Mouse (Mus musculus) erythroblast, embryonic 14.5 days (primary cell): Measurements from ENCODE around the gene S100pbp. TPM values are rescaled to one million over a fixed set of nuclear protein-coding genes. Genes with fewer than 3 reads are reported as not detected.

Source experiments
- H3K27me3 ChIP-seq: 2 replicates; pipeline ENCODE4 v1.6.1; 2012; ENCODE audit warnings: inconsistent platforms; ENCODE audit not compliant: control insufficient read depth
- H3K36me3 ChIP-seq: 2 replicates; pipeline ENCODE4 v1.6.1; 2012; ENCODE audit warnings: mild to moderate bottlenecking, inconsistent platforms; ENCODE audit not compliant: control insufficient read depth
- H3K4me1 ChIP-seq: 2 replicates; pipeline ENCODE4 v1.6.1; 2012; ENCODE audit warnings: inconsistent platforms; ENCODE audit not compliant: control insufficient read depth
- H3K4me3 ChIP-seq: replicated peaks from 2 replicates; pipeline ENCODE3; 2012; ENCODE audit warnings: moderate library complexity, mild to moderate bottlenecking, inconsistent platforms
- H3K9me3 ChIP-seq: 2 replicates; pipeline ENCODE4 v1.6.1; 2012; ENCODE audit warnings: low read length, inconsistent platforms, mixed read lengths; ENCODE audit not compliant: control insufficient read depth
- GATA1 ChIP-seq: IDR thresholded peaks from 2 replicates; pipeline ENCODE4 v1.6.1; 2012; ENCODE audit warnings: low read length, inconsistent platforms, mixed read lengths
- TAL1 ChIP-seq: IDR thresholded peaks from 3 replicates; pipeline ENCODE4 v1.6.1; 2012; ENCODE audit warnings: low read length, inconsistent platforms, mixed read lengths
- polyA plus RNA-seq: library from polyadenylated mRNA; stranded (reverse); fragments of >175 nt; gene quantifications from 2 replicates; pipeline ENCODE4 v1.2.3, GENCODE M21; 2012

The S100pbp gene
- polyA plus RNA-seq, 1 experiment, result 0.19 TPM

- TF ChIP-seq GATA1 (no peak), TAL1 (no peak)
- H3K4me1 ChIP-seq, result peaks cover 29% of the 10 kb centered on the region
- no peaks in the 10 kb centered on the region for H3K36me3 ChIP-seq
- H3K9me3 ChIP-seq, result no peaks in the 10 kb centered on the region
- no peak overlapping the region for H3K4me3 ChIP-seq
- H3K27me3 ChIP-seq, result peaks cover 84% of the 10 kb centered on the region
These were observed 63.6 kb downstream of the S100pbp start for GRCm38 (mm10) chr4:129125736-129126451.

- TF ChIP-seq GATA1 (no peak), TAL1 (no peak)
- Histone ChIP-seq H3K4me1 (peaks cover 20% of the 10 kb centered on the region), H3K36me3 (no peaks in the 10 kb centered on the region), H3K9me3 (no peaks in the 10 kb centered on the region), H3K27me3 (peaks cover 88% of the 10 kb centered on the region), H3K4me3 (no peak overlapping the region)
These were observed 64.8 kb downstream of the S100pbp start for GRCm38 (mm10) chr4:129124652-129125146.

GRCm38 (mm10) chr4:129122719-129123118 lies 66.8 kb downstream of the S100pbp start:
- H3K27me3 ChIP-seq, result peaks cover 87% of the 10 kb centered on the region

GRCm38 (mm10) chr4:129122107-129122506 lies 67.4 kb downstream of the S100pbp start:
- TF ChIP-seq GATA1 (no peak), TAL1 (no peak)
- peaks cover 17% of the 10 kb centered on the region for H3K4me1 ChIP-seq
- H3K4me3 ChIP-seq, result no peak overlapping the region
- peaks cover 84% of the 10 kb centered on the region for H3K27me3 ChIP-seq
- no peaks in the 10 kb centered on the region for H3K9me3 ChIP-seq
- no peaks in the 10 kb centered on the region for H3K36me3 ChIP-seq

More at GRCm38 (mm10) chr4:129122719-129123118, 66.8 kb downstream of the S100pbp start:
- no peaks in the 10 kb centered on the region for H3K9me3 ChIP-seq
- no peak for TF ChIP-seq GATA1
- no peak for TF ChIP-seq TAL1
- peaks cover 17% of the 10 kb centered on the region for H3K4me1 ChIP-seq
- no peaks in the 10 kb centered on the region for H3K36me3 ChIP-seq
- no peak overlapping the region for H3K4me3 ChIP-seq

- no peaks in the 10 kb centered on the region for H3K9me3 ChIP-seq
- H3K4me1 ChIP-seq, result peaks cover 17% of the 10 kb centered on the region
- peaks cover 85% of the 10 kb centered on the region for H3K27me3 ChIP-seq
- no peaks in the 10 kb centered on the region for H3K36me3 ChIP-seq
- TF ChIP-seq GATA1, result no peak
- no peak for TF ChIP-seq TAL1
- no peak within 1 kb of the TSS for H3K4me3 ChIP-seq
These were observed 67.9 kb downstream of the S100pbp start, which contains the start of gene Hpca for GRCm38 (mm10) chr4:129121569-129122086. Gene Hpca, minus strand, starts transcription at chr4:129122036.

GRCm38 (mm10) chr4:129120520-129121445 lies 68.7 kb downstream of the S100pbp start:
- H3K9me3 ChIP-seq, result no peaks in the 10 kb centered on the region
- no peaks in the 10 kb centered on the region for H3K36me3 ChIP-seq
- TF ChIP-seq GATA1, result no peak
- TF ChIP-seq TAL1, result no peak
- peaks cover 76% of the 10 kb centered on the region for H3K27me3 ChIP-seq
- H3K4me3 ChIP-seq, result no peak overlapping the region
- peaks cover 13% of the 10 kb centered on the region for H3K4me1 ChIP-seq

- Histone ChIP-seq H3K36me3 (no peaks in the 10 kb centered on the region), H3K4me3 (no peak overlapping the region), H3K9me3 (no peaks in the 10 kb centered on the region), H3K4me1 (peaks cover 2% of the 10 kb centered on the region; the same call in 1 of the 2 replicates), H3K27me3 (peaks cover 72% of the 10 kb centered on the region)
- no peak for TF ChIP-seq TAL1
- no peak for TF ChIP-seq GATA1
These were observed 69.8 kb downstream of the S100pbp start for GRCm38 (mm10) chr4:129119708-129120107.

GRCm38 (mm10) chr4:129117720-129118510 lies 71.6 kb downstream of the S100pbp start:
- Histone ChIP-seq H3K9me3 (peaks cover 2% of the 10 kb centered on the region; the same call in 1 of the 2 replicates), H3K27me3 (peaks cover 69% of the 10 kb centered on the region), H3K4me1 (peaks cover 5% of the 10 kb centered on the region), H3K36me3 (no peaks in the 10 kb centered on the region), H3K4me3 (no peak overlapping the region)
- no peak for TF ChIP-seq TAL1
- no peak for TF ChIP-seq GATA1
